Mouse (Mus musculus): Measurements from ENCODE around the gene Clic6. TPM values are rescaled to one million over a fixed set of nuclear protein-coding genes. Genes with fewer than 3 reads are reported as not detected.

Gene Clic6
- total and polyA plus RNA-seq, 3 experiments: under 0.01 to 0.01 TPM; not detected in 1

GRCm38 (mm10) chr16:92454495-92454894, 31.0 kb upstream of the Clic6 start:
- Histone ChIP-seq H3K9me3 (replicated peaks) (no peaks in the 10 kb centered on the region), H3K36me3 (replicated peaks) (peaks cover 71% of the 10 kb centered on the region), H3K4me3 (ENCODE audit: low read depth, low read length) (peak overlapping the region; percentile 31; the same call in 1 of the 2 replicates), H3K4me1 (ENCODE audit: insufficient read depth, low read depth, low read length) (peaks cover 82% of the 10 kb centered on the region), H3K27me3 (ENCODE audit: insufficient read depth, low read length) (no peaks in the 10 kb centered on the region)
- no peak for ATAC-seq (ENCODE audit: extremely low read depth, insufficient number of reproducible peaks, low FRiP score, poor library complexity, severe bottlenecking)
- no peak for DNase-seq (ENCODE audit: low spot score)
- TF ChIP-seq GATA1 (IDR thresholded peaks at IDR 0.05; ENCODE audit: borderline replicate concordance, low read length) (no peak), GATA2 (IDR thresholded peaks at IDR 0.05; ENCODE audit: borderline replicate concordance, low read depth, low read length) (no peak), TAL1 (conservative IDR thresholded peaks at IDR 0.05; ENCODE audit: low read depth, low read length) (no peak), CTCF (IDR thresholded peaks at IDR 0.05; ENCODE audit: low read depth, low read length) (no peak), POLR2AphosphoS5 (IDR thresholded peaks at IDR 0.05; ENCODE audit: insufficient replicate concordance, low read depth, low read length) (no peak)

GRCm38 (mm10) chr16:92455488-92455887, 30.0 kb upstream of the Clic6 start:
- H3K36me3 ChIP-seq (replicated peaks): peaks cover 65% of the 10 kb centered on the region
- ATAC-seq (ENCODE audit: extremely low read depth, insufficient number of reproducible peaks, low FRiP score, poor library complexity, severe bottlenecking) (no peak), DNase-seq (ENCODE audit: low spot score) (no peak)
- H3K9me3 ChIP-seq (replicated peaks): no peaks in the 10 kb centered on the region
- H3K4me3 ChIP-seq (ENCODE audit: low read depth, low read length): peak overlapping the region; percentile 28; the same call in 1 of the 2 replicates
- H3K27me3 ChIP-seq (ENCODE audit: insufficient read depth, low read length): no peaks in the 10 kb centered on the region
- peaks cover 86% of the 10 kb centered on the region for H3K4me1 ChIP-seq (ENCODE audit: insufficient read depth, low read depth, low read length)
- TF ChIP-seq CTCF (IDR thresholded peaks at IDR 0.05; ENCODE audit: low read depth, low read length) (no peak), GATA1 (IDR thresholded peaks at IDR 0.05; ENCODE audit: borderline replicate concordance, low read length) (no peak), GATA2 (IDR thresholded peaks at IDR 0.05; ENCODE audit: borderline replicate concordance, low read depth, low read length) (no peak), POLR2AphosphoS5 (IDR thresholded peaks at IDR 0.05; ENCODE audit: insufficient replicate concordance, low read depth, low read length) (no peak), TAL1 (conservative IDR thresholded peaks at IDR 0.05; ENCODE audit: low read depth, low read length) (no peak)

GRCm38 (mm10) chr16:92455969-92456368, 29.6 kb upstream of the Clic6 start:
- ATAC-seq (ENCODE audit: extremely low read depth, insufficient number of reproducible peaks, low FRiP score, poor library complexity, severe bottlenecking) (no peak), DNase-seq (ENCODE audit: low spot score) (no peak)
- Histone ChIP-seq H3K4me1 (ENCODE audit: insufficient read depth, low read depth, low read length) (peaks cover 90% of the 10 kb centered on the region), H3K27me3 (ENCODE audit: insufficient read depth, low read length) (no peaks in the 10 kb centered on the region), H3K9me3 (replicated peaks) (no peaks in the 10 kb centered on the region), H3K36me3 (replicated peaks) (peaks cover 63% of the 10 kb centered on the region), H3K4me3 (ENCODE audit: low read depth, low read length) (no peak overlapping the region)
- TF ChIP-seq POLR2AphosphoS5 (IDR thresholded peaks at IDR 0.05; ENCODE audit: insufficient replicate concordance, low read depth, low read length) (no peak), CTCF (IDR thresholded peaks at IDR 0.05; ENCODE audit: low read depth, low read length) (no peak), TAL1 (conservative IDR thresholded peaks at IDR 0.05; ENCODE audit: low read depth, low read length) (no peak), GATA1 (IDR thresholded peaks at IDR 0.05; ENCODE audit: borderline replicate concordance, low read length) (no peak)

GRCm38 (mm10) chr16:92457594-92457993, 27.9 kb upstream of the Clic6 start:
- no peak for TF ChIP-seq GATA1 (IDR thresholded peaks at IDR 0.05; ENCODE audit: borderline replicate concordance, low read length)
- TF ChIP-seq TAL1 (conservative IDR thresholded peaks at IDR 0.05; ENCODE audit: low read depth, low read length): peak; percentile 83
- TF ChIP-seq CTCF (IDR thresholded peaks at IDR 0.05; ENCODE audit: low read depth, low read length): peak; percentile 94
- Histone ChIP-seq H3K36me3 (replicated peaks) (peaks cover 60% of the 10 kb centered on the region), H3K4me1 (ENCODE audit: insufficient read depth, low read depth, low read length) (peaks cover 90% of the 10 kb centered on the region), H3K9me3 (replicated peaks) (no peaks in the 10 kb centered on the region), H3K4me3 (ENCODE audit: low read depth, low read length) (peak overlapping the region; percentile 20; the same call in 1 of the 2 replicates), H3K27me3 (ENCODE audit: insufficient read depth, low read length) (no peaks in the 10 kb centered on the region)
- ATAC-seq (ENCODE audit: extremely low read depth, insufficient number of reproducible peaks, low FRiP score, poor library complexity, severe bottlenecking) (peak; percentile 89), DNase-seq (ENCODE audit: low spot score) (peak; percentile 68)

- Histone ChIP-seq H3K27me3 (ENCODE audit: insufficient read depth, low read length) (no peaks in the 10 kb centered on the region), H3K4me3 (ENCODE audit: low read depth, low read length) (no peak overlapping the region), H3K9me3 (replicated peaks) (no peaks in the 10 kb centered on the region), H3K36me3 (replicated peaks) (peaks cover 48% of the 10 kb centered on the region), H3K4me1 (ENCODE audit: insufficient read depth, low read depth, low read length) (peaks cover 87% of the 10 kb centered on the region)
- DNase-seq (ENCODE audit: low spot score) (no peak), ATAC-seq (ENCODE audit: extremely low read depth, insufficient number of reproducible peaks, low FRiP score, poor library complexity, severe bottlenecking) (no peak)
- TF ChIP-seq GATA1 (IDR thresholded peaks at IDR 0.05; ENCODE audit: borderline replicate concordance, low read length): no peak
Measured at GRCm38 (mm10) chr16:92461412-92461811, 24.1 kb upstream of the Clic6 start.

GRCm38 (mm10) chr16:92464390-92464972, 21.1 kb upstream of the Clic6 start:
- Histone ChIP-seq H3K36me3 (replicated peaks) (peaks cover 33% of the 10 kb centered on the region), H3K4me1 (ENCODE audit: insufficient read depth, low read depth, low read length) (peaks cover 66% of the 10 kb centered on the region), H3K27me3 (ENCODE audit: insufficient read depth, low read length) (peaks cover 5% of the 10 kb centered on the region; the same call in 1 of the 2 replicates), H3K9me3 (replicated peaks) (no peaks in the 10 kb centered on the region), H3K4me3 (ENCODE audit: low read depth, low read length) (no peak overlapping the region; the same call in 1 of the 2 replicates)
- DNase-seq (ENCODE audit: low spot score) (no peak), ATAC-seq (ENCODE audit: extremely low read depth, insufficient number of reproducible peaks, low FRiP score, poor library complexity, severe bottlenecking) (0 out of 2 replicates have a peak, but pooled peaks have one; percentile 30)
- TF ChIP-seq GATA2 (IDR thresholded peaks at IDR 0.05; ENCODE audit: borderline replicate concordance, low read depth, low read length) (no peak), GATA1 (IDR thresholded peaks at IDR 0.05; ENCODE audit: borderline replicate concordance, low read length) (no peak), CTCF (IDR thresholded peaks at IDR 0.05; ENCODE audit: low read depth, low read length) (no peak), POLR2AphosphoS5 (IDR thresholded peaks at IDR 0.05; ENCODE audit: insufficient replicate concordance, low read depth, low read length) (no peak), TAL1 (conservative IDR thresholded peaks at IDR 0.05; ENCODE audit: low read depth, low read length) (no peak)

Data from G1E (cell line).